In genomic region chr4:84095237-84095636, GRCm38 (mm10) we compare ENCODE assay signal across 19 mouse cellular contexts.
DNase-seq lines count a peak whose midpoint lies in the region; ATAC-seq and TF ChIP-seq lines count a peak whose summit lies in the region.
"Had no signal": no experiment of that assay in that cellular context is flagged by ENCODE, and none has a peak within 500 bp of the region (broad histone marks: within the 10 kb centered on the region; RNA-seq: fewer than 3 reads in every experiment).

No protein-coding gene starts in this region.

- H3K36me3 ChIP-seq in intestine, embryonic 16.5 days (ENCODE audit: control insufficient read depth, insufficient read depth, low read length), result no peaks in the 10 kb centered on the region
- no peaks in the 10 kb centered on the region for H3K36me3 ChIP-seq in intestine, embryonic 15.5 days
- no peaks in the 10 kb centered on the region for H3K36me3 ChIP-seq in kidney, postnatal 0 days (ENCODE audit: insufficient read depth, low read length)
- H3K36me3 ChIP-seq in lung, postnatal 0 days (ENCODE audit: insufficient read depth, low read length), result no peaks in the 10 kb centered on the region
- H3K36me3 ChIP-seq: embryonic facial prominence, embryonic 15.5 days; forebrain, embryonic 15.5 days; heart, embryonic 13.5 days had no signal

- no peak overlapping the region for H3K9ac ChIP-seq in intestine, embryonic 16.5 days (ENCODE audit: low read depth, low read length)
- no peak overlapping the region for H3K9ac ChIP-seq in intestine, embryonic 15.5 days
- no peak overlapping the region for H3K9ac ChIP-seq in kidney, postnatal 0 days (ENCODE audit: low read depth, low read length)
- H3K9ac ChIP-seq in lung, postnatal 0 days (replicated peaks; ENCODE audit: low read depth), result no peak overlapping the region
- H3K9ac ChIP-seq: embryonic facial prominence, embryonic 15.5 days; forebrain, embryonic 15.5 days; heart, embryonic 13.5 days had no signal

- H3K27ac ChIP-seq in intestine, embryonic 16.5 days (ENCODE audit: low read length), result no peak overlapping the region
- H3K27ac ChIP-seq in intestine, embryonic 15.5 days, result no peak overlapping the region
- H3K27ac ChIP-seq in kidney, postnatal 0 days, result no peak overlapping the region
- no peak overlapping the region for H3K27ac ChIP-seq in lung, postnatal 0 days (ENCODE audit: low read length)
- H3K27ac ChIP-seq: embryonic facial prominence, embryonic 15.5 days; forebrain, embryonic 15.5 days; heart, embryonic 13.5 days had no signal

- no peak for TF ChIP-seq CTCF in kidney, postnatal 0 days (IDR thresholded peaks at IDR 0.05; ENCODE audit: low read depth)
- TF ChIP-seq CTCF in lung, postnatal 0 days (IDR thresholded peaks at IDR 0.05), result no peak

- 51% methylated on average over 3 of the region's 3 CpGs for WGBS in intestine, embryonic 16.5 days
- 60% methylated on average over 3 of the region's 3 CpGs for WGBS in intestine, embryonic 15.5 days
- 21% methylated on average over 3 of the region's 3 CpGs for WGBS in kidney, postnatal 0 days
- 47% methylated on average over 3 of the region's 3 CpGs for WGBS in lung, postnatal 0 days

- H3K4me2 ChIP-seq in intestine, embryonic 16.5 days (ENCODE audit: low read depth, low read length), result no peak overlapping the region
- no peak overlapping the region for H3K4me2 ChIP-seq in intestine, embryonic 15.5 days (replicated peaks)
- no peak overlapping the region for H3K4me2 ChIP-seq in kidney, postnatal 0 days (ENCODE audit: low read length)
- no peak overlapping the region for H3K4me2 ChIP-seq in lung, postnatal 0 days (replicated peaks; ENCODE audit: low read depth, low read length)
- H3K4me2 ChIP-seq: embryonic facial prominence, embryonic 15.5 days; forebrain, embryonic 15.5 days; heart, embryonic 13.5 days had no signal

- no peak for TF ChIP-seq EP300 in lung, postnatal 0 days (IDR thresholded peaks at IDR 0.05)

- ATAC-seq in intestine, embryonic 16.5 days, result 0 out of 2 replicates have a peak, but pooled peaks have one; percentile 23
- ATAC-seq in intestine, embryonic 15.5 days, result no peak
- no peak for ATAC-seq in kidney, postnatal 0 days (replicated peaks; ENCODE audit: low FRiP score, low read depth)
- ATAC-seq in lung, postnatal 0 days, result peak; percentile 23; the same call in 1 of the 2 replicates
- ATAC-seq: forebrain, embryonic 15.5 days had no signal

- H3K4me1 ChIP-seq in intestine, embryonic 16.5 days (ENCODE audit: control insufficient read depth, insufficient read depth, low read length), result 0 out of 2 replicates have a peak, but pooled peaks cover 9% of the 10 kb centered on the region
- H3K4me1 ChIP-seq in intestine, embryonic 15.5 days (replicated peaks), result no peaks in the 10 kb centered on the region; the same call in 1 of the 2 replicates
- no peaks in the 10 kb centered on the region for H3K4me1 ChIP-seq in kidney, postnatal 0 days (replicated peaks; ENCODE audit: insufficient read depth, low read length)
- H3K4me1 ChIP-seq in lung, postnatal 0 days (ENCODE audit: insufficient read depth, low read depth, low read length), result no peaks in the 10 kb centered on the region
- H3K4me1 ChIP-seq: embryonic facial prominence, embryonic 15.5 days; forebrain, embryonic 15.5 days had no signal

- DNase-seq in kidney, postnatal 0 days (ENCODE audit: low spot score), result peak; percentile 69
- DNase-seq in kidney, adult 9 months, result no peak
- DNase-seq in lung, postnatal 0 days (ENCODE audit: low spot score), result no peak
- no peak for DNase-seq in lung, postnatal 10 days
- no peak for DNase-seq in layer of hippocampus, postnatal 25 days (ENCODE audit: extremely low spot score in 1 of 2, low spot score in 1 of 2)
- DNase-seq in layer of hippocampus, adult 18-20 months (ENCODE audit: low spot score in 2 of 2), result no peak
- DNase-seq: adrenal gland, postnatal 10 days; cerebellum, adult 11 months; cerebellum, adult 8-10 months; cerebellum, postnatal 14 days; embryo, embryonic 11 days; gastrocnemius, postnatal 36 days; heart, adult 11 months; heart, postnatal 36 days had no signal

- H3K27me3 ChIP-seq in intestine, embryonic 16.5 days (replicated peaks; ENCODE audit: control insufficient read depth, insufficient read depth, low read length), result no peaks in the 10 kb centered on the region
- no peaks in the 10 kb centered on the region for H3K27me3 ChIP-seq in intestine, embryonic 15.5 days (replicated peaks)
- no peaks in the 10 kb centered on the region for H3K27me3 ChIP-seq in kidney, postnatal 0 days (ENCODE audit: insufficient read depth, low read length)
- no peaks in the 10 kb centered on the region for H3K27me3 ChIP-seq in lung, postnatal 0 days (replicated peaks; ENCODE audit: insufficient read depth, low read length)
- H3K27me3 ChIP-seq: embryonic facial prominence, embryonic 15.5 days; forebrain, embryonic 15.5 days had no signal

- no peak overlapping the region for H3K4me3 ChIP-seq in intestine, embryonic 16.5 days (ENCODE audit: low read length)
- no peak overlapping the region for H3K4me3 ChIP-seq in intestine, embryonic 15.5 days (replicated peaks)
- no peak overlapping the region for H3K4me3 ChIP-seq in kidney, postnatal 0 days (replicated peaks; ENCODE audit: low read depth, low read length)
- no peak overlapping the region for H3K4me3 ChIP-seq in lung, postnatal 0 days (ENCODE audit: low read depth, low read length)
- H3K4me3 ChIP-seq: embryonic facial prominence, embryonic 15.5 days; forebrain, embryonic 15.5 days; heart, embryonic 13.5 days had no signal

- H3K9me3 ChIP-seq in intestine, embryonic 16.5 days (ENCODE audit: control insufficient read depth, low read length), result no peaks in the 10 kb centered on the region
- no peaks in the 10 kb centered on the region for H3K9me3 ChIP-seq in intestine, embryonic 15.5 days
- H3K9me3 ChIP-seq in kidney, postnatal 0 days (replicated peaks; ENCODE audit: low read length), result no peaks in the 10 kb centered on the region
- no peaks in the 10 kb centered on the region for H3K9me3 ChIP-seq in lung, postnatal 0 days (ENCODE audit: low read length)
- H3K9me3 ChIP-seq: embryonic facial prominence, embryonic 15.5 days; forebrain, embryonic 15.5 days; heart, embryonic 13.5 days had no signal

Comparison
In these comparisons a context has a peak if more than half of its experiments do, and no peak if none do; other contexts are left out.
1. ATAC-seq: peak in intestine, embryonic 16.5 days (single experiment) and lung, postnatal 0 days (single experiment); none in intestine, embryonic 15.5 days (single experiment) and kidney, postnatal 0 days (single experiment).